Mouse (Mus musculus): Measurements from ENCODE around the gene Krtap4-6.
"Not testable (repeated sequence)": the region's sequence is repeated elsewhere in the genome, so short reads cannot be mapped to it uniquely, and the experiment has no call there.

Gene Krtap4-6

GRCm38 (mm10) chr11:99665860-99666259, at the start of gene Krtap4-6:
Gene Krtap4-6, minus strand, starts transcription at chr11:99665960.
- DNase-seq, result no peak

GRCm38 (mm10) chr11:99690463-99690862, 24.7 kb upstream of the Krtap4-6 start, which contains the start of gene Gm14190:
Gene Gm14190, minus strand, starts transcription at chr11:99690740.
- no peak for DNase-seq

- DNase-seq, result not testable (repeated sequence)
Observed at GRCm38 (mm10) chr11:99685235-99685634, 19.5 kb upstream of the Krtap4-6 start.

- DNase-seq, result no peak
Observed at GRCm38 (mm10) chr11:99683481-99683880, 17.7 kb upstream of the Krtap4-6 start.

- DNase-seq, result no peak
Observed at GRCm38 (mm10) chr11:99662802-99663201, 3.0 kb downstream of the Krtap4-6 start.

- no peak for DNase-seq
Observed at GRCm38 (mm10) chr11:99659256-99659655, 6.5 kb downstream of the Krtap4-6 start.

- DNase-seq, result not testable (repeated sequence)
Observed at GRCm38 (mm10) chr11:99658467-99659010, 7.2 kb downstream of the Krtap4-6 start, which contains the start of gene Gm11563. Gene Gm11563, minus strand, starts transcription at chr11:99658960.

- DNase-seq, result no peak
Observed at GRCm38 (mm10) chr11:99657051-99657450, 8.7 kb downstream of the Krtap4-6 start.

- no peak for DNase-seq
Observed at GRCm38 (mm10) chr11:99650136-99650535, 15.6 kb downstream of the Krtap4-6 start, which contains the start of gene Gm11555. Gene Gm11555, minus strand, starts transcription at chr11:99650236.

- DNase-seq, result no peak
Observed at GRCm38 (mm10) chr11:99646444-99646843, 19.3 kb downstream of the Krtap4-6 start.

GRCm38 (mm10) chr11:99644351-99644750, 21.4 kb downstream of the Krtap4-6 start:
- no peak for DNase-seq

- DNase-seq, result not testable (repeated sequence)
Observed at GRCm38 (mm10) chr11:99643635-99644139, 22.1 kb downstream of the Krtap4-6 start, which contains the start of gene Krtap4-7. Gene Krtap4-7, minus strand, starts transcription at chr11:99644089.

- no peak for DNase-seq
Observed at GRCm38 (mm10) chr11:99640926-99641325, 24.8 kb downstream of the Krtap4-6 start.

GRCm38 (mm10) chr11:99637086-99637485, 28.7 kb downstream of the Krtap4-6 start:
- DNase-seq, result no peak

GRCm38 (mm10) chr11:99634653-99635134, 31.1 kb downstream of the Krtap4-6 start, which contains the start of gene Krtap4-2:
Gene Krtap4-2, minus strand, starts transcription at chr11:99635084.
- no peak for DNase-seq

- no peak for DNase-seq
Observed at GRCm38 (mm10) chr11:99633293-99633692, 32.5 kb downstream of the Krtap4-6 start.

GRCm38 (mm10) chr11:99630890-99631289, 34.9 kb downstream of the Krtap4-6 start:
- no peak for DNase-seq

GRCm38 (mm10) chr11:99628138-99628537, 37.6 kb downstream of the Krtap4-6 start, which contains the start of gene Krtap4-1:
Gene Krtap4-1, minus strand, starts transcription at chr11:99628238.
- no peak for DNase-seq

GRCm38 (mm10) chr11:99620335-99620734, 45.4 kb downstream of the Krtap4-6 start, which contains the start of gene Gm11562:
Gene Gm11562, minus strand, starts transcription at chr11:99620435.
- DNase-seq, result no peak

Measured in kidney, adult 11 months (tissue).